14 mouse cellular contexts compared by ENCODE assay signal in genomic region chr7:6919131-6919870, GRCm38 (mm10).
A peak's percentile ranks its signal among the peaks of the same experiment; 100 is the strongest.
DNase-seq lines count a peak whose midpoint lies in the region; ATAC-seq and TF ChIP-seq lines count a peak whose summit lies in the region.
"Had no signal": no experiment of that assay in that cellular context is flagged by ENCODE, and none has a peak within 500 bp of the region (broad histone marks: within the 10 kb centered on the region; RNA-seq: fewer than 3 reads in every experiment).

No protein-coding gene starts in this region.

- H3K4me1 ChIP-seq in kidney, embryonic 14.5 days (ENCODE audit: control insufficient read depth, insufficient read depth, low read length): peaks cover 14% of the 10 kb centered on the region
- H3K4me1 ChIP-seq in embryonic facial prominence, embryonic 11.5 days (ENCODE audit: control insufficient read depth, insufficient read depth, low read length): peaks cover 3% of the 10 kb centered on the region
- H3K4me1 ChIP-seq in hindbrain, embryonic 12.5 days: peaks cover 15% of the 10 kb centered on the region
- H3K4me1 ChIP-seq in midbrain, embryonic 15.5 days: peaks cover 44% of the 10 kb centered on the region
- H3K4me1 ChIP-seq in lung, postnatal 0 days (ENCODE audit: insufficient read depth, low read depth, low read length): no peaks in the 10 kb centered on the region
- H3K4me1 ChIP-seq: liver, embryonic 15.5 days had no signal

- intact Hi-C loops in left cerebral cortex, postnatal 25 days (cut with DNase I): loop anchor here (2.0 to 5.0 kb wide), 5 partner anchors 142 to 562 kb away; no protein-coding TSS in a partner anchor

- H3K9me3 ChIP-seq in kidney, embryonic 14.5 days (ENCODE audit: control insufficient read depth, low read length): no peaks in the 10 kb centered on the region
- H3K9me3 ChIP-seq in embryonic facial prominence, embryonic 11.5 days (replicated peaks; ENCODE audit: control insufficient read depth, low read length): no peaks in the 10 kb centered on the region
- H3K9me3 ChIP-seq in hindbrain, embryonic 12.5 days (replicated peaks): no peaks in the 10 kb centered on the region
- no peaks in the 10 kb centered on the region for H3K9me3 ChIP-seq in midbrain, embryonic 15.5 days
- H3K9me3 ChIP-seq in lung, postnatal 0 days (ENCODE audit: low read length): no peaks in the 10 kb centered on the region
- H3K9me3 ChIP-seq: liver, embryonic 15.5 days had no signal

- no peak overlapping the region for H3K4me3 ChIP-seq in kidney, embryonic 14.5 days (ENCODE audit: low read length)
- H3K4me3 ChIP-seq in embryonic facial prominence, embryonic 11.5 days (ENCODE audit: low read depth, low read length): no peak overlapping the region
- no peak overlapping the region for H3K4me3 ChIP-seq in hindbrain, embryonic 12.5 days
- no peak overlapping the region for H3K4me3 ChIP-seq in midbrain, embryonic 15.5 days
- no peak overlapping the region for H3K4me3 ChIP-seq in lung, postnatal 0 days (ENCODE audit: low read depth, low read length)
- H3K4me3 ChIP-seq: gastrocnemius, adult 2 months; liver, embryonic 15.5 days had no signal

- H3K36me3 ChIP-seq in kidney, embryonic 14.5 days (ENCODE audit: control insufficient read depth, insufficient read depth, low read length): no peaks in the 10 kb centered on the region
- no peaks in the 10 kb centered on the region for H3K36me3 ChIP-seq in embryonic facial prominence, embryonic 11.5 days (replicated peaks; ENCODE audit: control insufficient read depth, insufficient read depth, low read depth, low read length)
- no peaks in the 10 kb centered on the region for H3K36me3 ChIP-seq in hindbrain, embryonic 12.5 days
- no peaks in the 10 kb centered on the region for H3K36me3 ChIP-seq in midbrain, embryonic 15.5 days (replicated peaks)
- H3K36me3 ChIP-seq in lung, postnatal 0 days (ENCODE audit: insufficient read depth, low read length): no peaks in the 10 kb centered on the region
- H3K36me3 ChIP-seq: liver, embryonic 15.5 days had no signal

- WGBS in kidney, embryonic 14.5 days: 85% methylated on average over 1 of the region's 1 CpGs
- WGBS in embryonic facial prominence, embryonic 11.5 days: 86% methylated on average over 1 of the region's 1 CpGs
- 83% methylated on average over 1 of the region's 1 CpGs for WGBS in hindbrain, embryonic 12.5 days
- 73% methylated on average over 1 of the region's 1 CpGs for WGBS in midbrain, embryonic 15.5 days
- 100% methylated on average over 1 of the region's 1 CpGs for WGBS in lung, postnatal 0 days

- peak; percentile 11; the same call in 1 of the 2 replicates for ATAC-seq in kidney, embryonic 14.5 days (ENCODE audit: low FRiP score, low TSS enrichment)
- ATAC-seq in embryonic facial prominence, embryonic 11.5 days (replicated peaks; ENCODE audit: insufficient number of reproducible peaks, low FRiP score, low TSS enrichment, low read depth): peak; percentile 70
- ATAC-seq in hindbrain, embryonic 12.5 days (ENCODE audit: low FRiP score): peak; percentile 44
- ATAC-seq in midbrain, embryonic 15.5 days (replicated peaks): peak; percentile 62
- no peak for ATAC-seq in lung, postnatal 0 days

- H3K9ac ChIP-seq in kidney, embryonic 14.5 days (ENCODE audit: low read depth, low read length): no peak overlapping the region
- H3K9ac ChIP-seq in embryonic facial prominence, embryonic 11.5 days (replicated peaks; ENCODE audit: low read length): no peak overlapping the region
- H3K9ac ChIP-seq in hindbrain, embryonic 12.5 days: 0 out of 2 replicates have a peak overlapping the region, but pooled peaks have one; percentile 14
- H3K9ac ChIP-seq in midbrain, embryonic 15.5 days: no peak overlapping the region
- no peak overlapping the region for H3K9ac ChIP-seq in lung, postnatal 0 days (replicated peaks; ENCODE audit: low read depth)
- H3K9ac ChIP-seq: liver, embryonic 15.5 days had no signal

- H3K27me3 ChIP-seq in kidney, embryonic 14.5 days (ENCODE audit: control insufficient read depth, insufficient read depth, low read length): no peaks in the 10 kb centered on the region
- no peaks in the 10 kb centered on the region for H3K27me3 ChIP-seq in embryonic facial prominence, embryonic 11.5 days (ENCODE audit: control insufficient read depth, insufficient read depth, low read length)
- H3K27me3 ChIP-seq in hindbrain, embryonic 12.5 days: no peaks in the 10 kb centered on the region
- H3K27me3 ChIP-seq in midbrain, embryonic 15.5 days (replicated peaks): no peaks in the 10 kb centered on the region
- no peaks in the 10 kb centered on the region for H3K27me3 ChIP-seq in lung, postnatal 0 days (replicated peaks; ENCODE audit: insufficient read depth, low read length)
- H3K27me3 ChIP-seq: liver, embryonic 15.5 days; Patski had no signal

- no peak for TF ChIP-seq EP300 in lung, postnatal 0 days (IDR thresholded peaks at IDR 0.05)

- no peak for TF ChIP-seq CTCF in lung, postnatal 0 days (IDR thresholded peaks at IDR 0.05)

- H3K27ac ChIP-seq in kidney, embryonic 14.5 days (ENCODE audit: low read depth, low read length): no peak overlapping the region
- H3K27ac ChIP-seq in embryonic facial prominence, embryonic 11.5 days (replicated peaks; ENCODE audit: low read depth, low read length): no peak overlapping the region
- peak overlapping the region; percentile 52 for H3K27ac ChIP-seq in hindbrain, embryonic 12.5 days
- peak overlapping the region; percentile 74 for H3K27ac ChIP-seq in midbrain, embryonic 15.5 days
- H3K27ac ChIP-seq in lung, postnatal 0 days (ENCODE audit: low read length): no peak overlapping the region
- H3K27ac ChIP-seq: gastrocnemius, adult 2 months; liver, embryonic 15.5 days had no signal

- DNase-seq in kidney, postnatal 4 days: no peak
- DNase-seq in embryonic facial prominence, embryonic 11.5 days (ENCODE audit: low spot score): no peak
- DNase-seq in embryo, embryonic 11 days: no peak
- DNase-seq in lung, postnatal 0 days (ENCODE audit: low spot score): no peak
- DNase-seq in left cerebral cortex, postnatal 25 days (ENCODE audit: low spot score in 2 of 2): no peak
- DNase-seq: adrenal gland, adult 8-10 months; cerebellum, adult 18-20 months; gastrocnemius, adult 2 months; kidney, adult 8-10 months had no signal

- H3K4me2 ChIP-seq in kidney, embryonic 14.5 days (replicated peaks; ENCODE audit: low read depth, low read length): no peak overlapping the region
- H3K4me2 ChIP-seq in embryonic facial prominence, embryonic 11.5 days (ENCODE audit: low read depth, low read length): no peak overlapping the region
- H3K4me2 ChIP-seq in hindbrain, embryonic 12.5 days (replicated peaks): no peak overlapping the region
- no peak overlapping the region for H3K4me2 ChIP-seq in midbrain, embryonic 15.5 days
- H3K4me2 ChIP-seq in lung, postnatal 0 days (replicated peaks; ENCODE audit: low read depth, low read length): no peak overlapping the region
- H3K4me2 ChIP-seq: liver, embryonic 15.5 days had no signal

Comparison
In these comparisons a context has a peak if more than half of its experiments do, and no peak if none do; other contexts are left out.
1. H3K27ac ChIP-seq: peak in hindbrain, embryonic 12.5 days (single experiment) and midbrain, embryonic 15.5 days (single experiment); none in kidney, embryonic 14.5 days (single experiment), embryonic facial prominence, embryonic 11.5 days (single experiment) and lung, postnatal 0 days (single experiment).